Comparison of ENCODE assay signal across 16 mouse cellular contexts in the genomic region with DNA sequence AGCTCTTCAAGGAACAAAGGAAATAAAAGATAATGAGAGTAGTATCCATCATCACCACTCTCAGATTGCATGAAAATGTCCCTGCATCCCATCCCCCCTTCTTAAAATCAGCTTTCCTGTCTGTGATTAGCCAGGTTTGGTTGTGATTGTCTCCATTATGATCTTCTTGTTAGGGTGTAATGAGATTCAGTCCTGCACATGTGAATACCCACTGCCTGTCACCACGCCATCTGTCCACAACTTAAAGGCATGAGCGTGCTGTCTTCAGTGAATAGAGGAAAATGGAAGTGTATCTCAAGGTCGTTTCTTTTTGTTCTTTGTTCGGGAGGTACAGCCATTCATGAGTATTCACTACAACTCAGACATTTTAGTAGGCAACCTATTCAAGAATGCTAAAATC.
A peak's percentile ranks its signal among the peaks of the same experiment; 100 is the strongest.
DNase-seq lines count a peak whose midpoint lies in the region; ATAC-seq lines count a peak whose summit lies in the region.
"Had no signal": no experiment of that assay in that cellular context is flagged by ENCODE, and none has a peak within 500 bp of the region (broad histone marks: within the 10 kb centered on the region; RNA-seq: fewer than 3 reads in every experiment).

No protein-coding gene starts in this region.

- H3K4me1 ChIP-seq in forebrain, embryonic 16.5 days (replicated peaks; ENCODE audit: control insufficient read depth, insufficient read depth, low read length): peaks cover 8% of the 10 kb centered on the region
- H3K4me1 ChIP-seq in midbrain, embryonic 11.5 days (ENCODE audit: control insufficient read depth, insufficient read depth, low read length): no peaks in the 10 kb centered on the region
- H3K4me1 ChIP-seq: lung, embryonic 15.5 days; megakaryocyte, embryonic 14.5 days had no signal

- no peak overlapping the region for H3K4me3 ChIP-seq in forebrain, embryonic 16.5 days (replicated peaks; ENCODE audit: low read length)
- H3K4me3 ChIP-seq in midbrain, embryonic 11.5 days (ENCODE audit: low read depth, low read length): no peak overlapping the region
- H3K4me3 ChIP-seq: heart, adult 2 months; lung, embryonic 15.5 days; megakaryocyte, embryonic 14.5 days had no signal

- H3K27ac ChIP-seq in forebrain, embryonic 16.5 days (ENCODE audit: low read length): peak overlapping the region; percentile 76
- H3K27ac ChIP-seq in midbrain, embryonic 11.5 days (ENCODE audit: low read depth, low read length): no peak overlapping the region
- H3K27ac ChIP-seq: heart, adult 2 months; lung, embryonic 15.5 days had no signal

- H3K36me3 ChIP-seq in forebrain, embryonic 16.5 days (ENCODE audit: control insufficient read depth, insufficient read depth): no peaks in the 10 kb centered on the region
- no peaks in the 10 kb centered on the region for H3K36me3 ChIP-seq in midbrain, embryonic 11.5 days (ENCODE audit: control insufficient read depth, insufficient read depth, low read length)
- H3K36me3 ChIP-seq: lung, embryonic 15.5 days had no signal

- peak; percentile 84 for ATAC-seq in forebrain, embryonic 16.5 days
- ATAC-seq in midbrain, embryonic 11.5 days (ENCODE audit: low FRiP score): peak; percentile 80
- ATAC-seq in activated CD4-positive, CD25-positive, alpha-beta regulatory T cell, adult 4 months: no peak

- H3K9me3 ChIP-seq in forebrain, embryonic 16.5 days (ENCODE audit: control insufficient read depth, low read length): no peaks in the 10 kb centered on the region
- H3K9me3 ChIP-seq in midbrain, embryonic 11.5 days (ENCODE audit: control insufficient read depth, low read length): no peaks in the 10 kb centered on the region
- H3K9me3 ChIP-seq: lung, embryonic 15.5 days; megakaryocyte, embryonic 14.5 days had no signal

- peak; percentile 4 for DNase-seq in R1 (ENCODE audit: low read depth, low spot score)
- peak; percentile 17 for DNase-seq in ZHBTc4 (ENCODE audit: low read depth, low spot score)
- no peak for DNase-seq in midbrain, embryonic 11.5 days (ENCODE audit: low spot score, missing footprints)
- DNase-seq in lung, postnatal 36 days: no peak
- DNase-seq in adrenal gland, adult 2 months: no peak
- DNase-seq: adrenal gland, postnatal 25 days; cerebellum, adult 11-12 months; heart, adult 2 months; heart, postnatal 14 days; kidney, adult 11 months; liver; spleen, adult 18-20 months had no signal

- no peaks in the 10 kb centered on the region for H3K27me3 ChIP-seq in forebrain, embryonic 16.5 days (replicated peaks; ENCODE audit: control insufficient read depth, insufficient read depth, low read length)
- no peaks in the 10 kb centered on the region for H3K27me3 ChIP-seq in midbrain, embryonic 11.5 days (ENCODE audit: control insufficient read depth, insufficient read depth, low read length)
- H3K27me3 ChIP-seq: lung, embryonic 15.5 days; megakaryocyte, embryonic 14.5 days had no signal

- H3K9ac ChIP-seq in forebrain, embryonic 16.5 days (replicated peaks; ENCODE audit: low read depth, low read length): no peak overlapping the region
- no peak overlapping the region for H3K9ac ChIP-seq in midbrain, embryonic 11.5 days (ENCODE audit: low read length)
- H3K9ac ChIP-seq: lung, embryonic 15.5 days had no signal

- no peak overlapping the region for H3K4me2 ChIP-seq in forebrain, embryonic 16.5 days (ENCODE audit: low read length)
- no peak overlapping the region for H3K4me2 ChIP-seq in midbrain, embryonic 11.5 days
- H3K4me2 ChIP-seq: lung, embryonic 15.5 days had no signal

- WGBS in forebrain, embryonic 16.5 days: 8% methylated on average over 4 of the region's 4 CpGs
- 55% methylated on average over 4 of the region's 4 CpGs for WGBS in midbrain, embryonic 11.5 days

Comparison
In these comparisons a context has a peak if more than half of its experiments do, and no peak if none do; other contexts are left out.
1. DNase-seq: peak in R1 (single experiment) and ZHBTc4 (single experiment); none in midbrain, embryonic 11.5 days (single experiment), lung, postnatal 36 days (single experiment) and adrenal gland, adult 2 months (single experiment).